Mouse (Mus musculus): ENCODE results near the gene Cdsn. TPM values are rescaled to one million over a fixed set of nuclear protein-coding genes. Genes with fewer than 3 reads are reported as not detected.

The Cdsn gene
- polyA plus RNA-seq, 1 experiment, result 43.5 TPM

DNA sequence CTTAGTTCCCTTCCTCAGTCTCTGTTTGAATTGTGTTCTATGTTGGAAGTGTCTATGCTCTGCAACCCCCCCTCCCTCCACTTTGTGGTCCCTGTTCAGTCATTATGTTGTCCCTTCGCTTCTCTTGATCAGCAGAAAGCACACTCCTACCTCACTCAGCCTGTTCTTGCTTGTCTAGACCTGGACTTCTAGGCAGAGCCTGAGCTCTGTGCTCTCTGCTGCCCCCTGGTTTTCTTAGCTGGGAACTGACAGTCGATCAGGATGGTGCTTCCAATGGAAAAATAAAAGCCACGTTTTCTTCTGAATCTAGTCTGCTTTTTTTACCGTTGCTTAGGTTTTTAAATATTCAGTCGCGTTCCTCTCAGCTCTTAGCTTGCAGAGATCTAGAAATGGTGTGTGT is 17.6 kb upstream of the Cdsn start:
- no peak for DNase-seq (ENCODE audit: low read depth)

- DNase-seq (ENCODE audit: low read depth), result no peak
Measured at GRCm38 (mm10) chr17:35537421-35537820, 14.5 kb upstream of the Cdsn start.

DNA sequence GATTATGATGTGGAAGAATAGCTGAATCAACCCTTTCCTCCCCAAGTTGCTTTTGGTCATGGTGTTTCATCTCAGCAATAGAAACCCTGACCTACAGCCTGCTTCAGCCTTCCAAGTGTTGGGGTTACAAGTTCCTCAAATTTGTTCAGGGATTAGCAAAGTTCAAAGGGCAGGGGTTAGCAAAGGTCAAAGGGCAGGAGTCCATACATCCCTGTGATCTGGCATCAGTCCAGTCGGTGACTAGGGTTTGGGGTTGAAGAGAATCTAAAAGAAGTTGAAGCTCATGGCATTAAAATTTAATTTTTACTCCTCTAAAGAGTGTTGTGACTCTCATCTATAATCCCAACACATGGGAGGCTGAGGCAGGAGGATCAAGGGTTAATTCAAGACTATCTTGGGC is 13.5 kb upstream of the Cdsn start:
- no peak for DNase-seq (ENCODE audit: low read depth)

DNA sequence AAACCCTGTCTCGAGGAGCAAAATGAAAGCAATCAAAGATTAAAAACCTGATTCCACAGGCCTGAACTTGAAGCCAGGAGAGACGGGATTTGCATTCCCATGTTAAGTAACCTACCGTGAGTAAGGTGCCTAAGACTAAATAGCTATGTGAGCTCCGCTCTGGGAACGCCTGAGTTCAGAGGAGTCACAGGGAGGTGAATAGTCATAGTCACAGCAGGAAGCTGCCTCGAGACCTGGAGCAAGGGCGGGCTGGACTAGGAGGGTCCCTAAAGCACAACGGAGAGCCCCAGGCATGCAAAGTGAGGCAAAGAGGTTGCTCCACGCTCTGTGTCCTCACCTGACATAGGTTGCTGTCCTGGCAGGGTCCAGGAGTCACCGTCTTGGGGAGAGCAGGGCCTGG is 12.4 kb upstream of the Cdsn start:
- no peak for DNase-seq (ENCODE audit: low read depth)

DNA sequence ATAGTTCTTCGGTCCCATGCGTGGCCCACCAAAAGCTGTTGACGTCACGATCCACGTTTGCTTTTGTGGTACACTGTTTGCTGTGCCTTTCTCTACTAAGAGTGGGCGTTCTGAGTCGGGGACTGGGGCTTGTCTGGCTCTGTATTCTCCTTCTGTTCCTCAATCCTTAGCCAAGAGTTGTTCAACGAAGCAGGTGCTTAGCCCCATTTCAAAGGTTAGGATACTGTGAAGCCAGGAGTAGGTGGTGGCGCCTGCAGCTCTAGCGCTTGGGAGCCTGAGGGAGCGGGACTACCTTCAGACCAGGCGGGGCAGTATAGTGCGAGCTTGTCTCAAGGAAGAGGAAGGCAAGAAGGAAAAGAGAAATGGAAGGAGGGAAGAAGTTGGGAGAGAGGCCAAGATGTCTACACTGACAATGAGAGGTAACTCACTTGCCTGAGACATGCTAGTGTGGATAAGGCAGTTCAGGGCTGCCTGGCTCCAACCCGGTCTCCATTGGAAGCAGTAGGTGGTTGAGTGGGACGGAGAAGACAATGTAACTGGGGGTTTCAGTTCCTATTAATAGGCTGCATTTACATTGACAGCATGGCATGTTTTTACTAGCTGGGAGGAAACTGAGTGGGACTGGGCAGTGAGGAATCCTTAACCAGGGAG is 9.0 kb upstream of the Cdsn start:
- DNase-seq (ENCODE audit: low read depth), result no peak

DNA sequence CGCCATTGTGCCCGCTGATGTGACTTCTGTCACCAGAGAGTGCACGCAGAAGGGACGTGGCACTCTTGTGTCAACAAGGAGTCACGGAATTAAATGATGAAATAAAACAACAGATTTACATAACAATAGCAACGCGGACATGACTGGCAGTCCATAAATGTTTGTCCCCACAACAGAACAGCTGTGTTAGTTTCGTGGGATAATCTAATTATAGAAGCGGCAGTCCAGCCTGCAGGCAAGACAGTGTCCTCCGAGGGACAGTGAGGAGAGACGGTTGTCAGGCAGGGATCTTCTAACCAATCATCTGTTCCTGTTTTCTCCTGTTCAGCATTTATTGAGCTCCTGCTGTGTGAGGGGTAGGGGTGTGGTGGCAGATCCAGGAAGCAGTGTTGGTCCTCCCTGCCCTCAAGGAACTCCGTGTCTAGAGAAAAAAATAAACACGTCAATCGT is 8.5 kb upstream of the Cdsn start:
- no peak for DNase-seq (ENCODE audit: low read depth)

- DNase-seq (ENCODE audit: low read depth), result no peak
Measured at GRCm38 (mm10) chr17:35544001-35544400, 7.9 kb upstream of the Cdsn start.

DNA sequence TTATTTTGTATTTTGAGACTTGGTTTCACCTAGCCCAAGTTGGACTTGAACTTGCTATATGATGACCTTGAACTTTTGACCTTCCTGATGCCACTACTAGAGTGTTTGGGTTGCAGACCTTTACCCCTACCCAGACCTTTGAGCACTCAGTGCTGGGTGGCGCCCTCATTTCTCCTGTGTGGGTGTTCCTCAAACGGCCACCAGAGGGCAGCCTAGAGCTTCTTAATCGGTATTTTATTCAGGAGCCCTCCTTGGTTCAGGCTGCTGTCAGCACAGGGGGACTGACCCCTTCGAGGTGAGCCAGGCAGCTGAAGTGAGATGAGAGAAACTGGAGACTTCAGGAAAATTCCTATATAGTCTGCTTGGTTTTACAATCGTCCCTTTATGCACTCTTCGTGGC is 7.2 kb upstream of the Cdsn start:
- no peak for DNase-seq (ENCODE audit: low read depth)

DNA sequence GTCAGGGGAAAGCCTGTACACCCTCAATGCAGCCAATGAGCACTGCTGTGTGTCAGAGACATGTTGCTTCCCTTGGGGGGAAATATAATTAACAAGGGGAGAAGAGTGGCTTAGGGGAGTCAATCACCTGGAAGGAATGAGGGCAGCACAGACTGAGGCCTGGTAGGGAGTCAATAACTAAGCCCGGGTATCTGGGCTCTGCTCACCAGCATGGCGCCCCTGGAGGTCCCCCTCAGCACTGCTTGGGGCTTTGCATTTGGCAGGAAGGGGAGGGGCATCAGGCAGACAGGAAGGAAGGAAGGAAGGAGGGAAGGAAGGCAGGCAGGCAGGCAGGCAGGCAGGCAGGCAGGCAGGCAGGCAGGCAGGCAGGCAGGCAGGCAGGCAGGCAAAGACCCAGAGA is 4.5 kb upstream of the Cdsn start:
- DNase-seq (ENCODE audit: low read depth), result no peak

DNA sequence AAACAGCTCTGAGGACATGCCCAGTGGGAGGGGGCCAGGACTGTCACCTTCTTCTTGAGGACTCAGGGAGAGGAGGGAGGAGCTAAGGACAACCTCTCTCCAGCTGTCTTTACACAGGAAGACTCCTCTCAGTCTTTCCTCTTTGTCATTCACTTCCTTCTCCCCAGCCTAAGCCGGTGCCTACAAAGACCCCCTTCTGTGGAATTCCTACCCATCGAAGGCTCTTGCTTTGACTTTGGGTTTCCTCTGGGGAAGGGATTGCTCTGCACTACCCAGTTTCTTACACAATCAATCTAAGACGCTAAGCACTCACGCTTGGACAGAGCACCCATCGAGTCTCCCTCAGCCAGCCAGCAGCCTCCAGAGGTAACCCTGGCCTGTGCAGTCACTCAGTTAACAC is 3.3 kb upstream of the Cdsn start:
- DNase-seq (ENCODE audit: low read depth), result no peak

- no peak for DNase-seq (ENCODE audit: low read depth)
Measured at GRCm38 (mm10) chr17:35549437-35550142, 2.3 kb upstream of the Cdsn start.

DNA sequence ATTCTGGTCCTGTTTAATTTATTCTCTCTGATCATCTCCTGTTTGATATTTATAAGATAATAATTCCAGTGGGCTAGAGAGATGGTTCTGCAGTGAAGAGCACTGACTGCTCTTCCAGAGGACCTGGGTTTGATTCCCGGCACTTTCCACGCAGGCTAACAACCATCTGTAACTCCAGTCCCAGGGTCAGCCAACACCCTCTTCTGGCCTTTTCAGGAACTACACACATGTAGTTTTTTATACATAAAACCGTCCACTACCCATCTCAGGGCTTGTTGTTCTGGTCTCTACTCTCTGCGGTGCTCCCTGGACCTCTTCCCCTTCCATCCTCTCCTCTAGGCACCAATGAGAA is 1.8 kb upstream of the Cdsn start:
- DNase-seq (ENCODE audit: low read depth), result no peak

GRCm38 (mm10) chr17:35550871-35551270 is 1.1 kb upstream of the Cdsn start:
- DNase-seq (ENCODE audit: low read depth), result no peak

- DNase-seq (ENCODE audit: low read depth), result no peak
Measured at GRCm38 (mm10) chr17:35554321-35554720, 2.4 kb downstream of the Cdsn start.

GRCm38 (mm10) chr17:35554761-35555397 is 3.0 kb downstream of the Cdsn start:
- no peak for DNase-seq (ENCODE audit: low read depth)

DNA sequence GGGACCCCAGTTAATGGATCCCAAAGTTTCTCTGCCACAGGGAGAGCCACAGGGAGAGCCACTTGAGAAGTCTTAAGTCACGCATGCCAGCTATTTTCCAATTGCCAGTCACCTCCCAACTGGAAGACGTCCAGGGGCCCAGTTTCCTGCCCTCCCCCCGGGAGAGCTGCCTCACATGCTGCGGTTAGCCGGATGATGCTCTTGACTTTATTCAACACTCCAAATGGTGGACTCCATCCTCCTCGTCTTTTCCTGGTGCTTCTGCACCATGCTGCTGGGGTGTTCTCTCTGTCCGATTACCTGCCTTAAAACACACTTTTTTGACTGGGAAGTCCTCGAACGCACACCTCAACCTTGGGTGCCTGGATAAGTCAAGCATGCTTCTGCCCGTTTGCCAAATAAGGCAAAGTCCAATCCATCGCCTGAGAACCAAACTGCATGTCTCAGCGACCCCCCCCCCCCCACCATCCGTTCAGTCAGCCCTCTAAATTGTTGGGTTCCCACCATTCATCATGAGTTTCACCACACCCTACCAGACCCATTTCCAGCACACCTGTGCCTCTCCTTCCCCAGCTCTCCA is 4.3 kb downstream of the Cdsn start:
- DNase-seq (ENCODE audit: low read depth), result no peak

DNA sequence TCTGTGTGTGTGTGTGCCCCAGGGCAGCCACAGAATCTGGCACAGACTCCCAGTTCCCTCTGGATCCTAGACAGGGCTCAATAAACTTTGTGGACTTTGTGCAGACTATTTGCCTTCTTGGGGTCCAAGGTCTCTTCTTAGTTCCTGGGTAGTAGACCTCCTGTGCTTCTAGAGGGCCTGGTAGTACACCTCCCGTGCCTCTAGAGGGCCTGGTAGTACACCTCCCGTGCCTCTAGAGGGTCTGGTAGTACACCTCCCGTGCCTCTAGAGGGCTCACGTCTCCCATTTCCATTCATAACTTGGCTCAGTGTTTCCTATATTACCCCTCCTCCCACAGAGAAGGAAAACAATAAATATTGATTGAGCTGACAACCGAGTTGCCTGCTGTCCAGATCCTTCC is 4.9 kb downstream of the Cdsn start:
- no peak for DNase-seq (ENCODE audit: low read depth)

DNA sequence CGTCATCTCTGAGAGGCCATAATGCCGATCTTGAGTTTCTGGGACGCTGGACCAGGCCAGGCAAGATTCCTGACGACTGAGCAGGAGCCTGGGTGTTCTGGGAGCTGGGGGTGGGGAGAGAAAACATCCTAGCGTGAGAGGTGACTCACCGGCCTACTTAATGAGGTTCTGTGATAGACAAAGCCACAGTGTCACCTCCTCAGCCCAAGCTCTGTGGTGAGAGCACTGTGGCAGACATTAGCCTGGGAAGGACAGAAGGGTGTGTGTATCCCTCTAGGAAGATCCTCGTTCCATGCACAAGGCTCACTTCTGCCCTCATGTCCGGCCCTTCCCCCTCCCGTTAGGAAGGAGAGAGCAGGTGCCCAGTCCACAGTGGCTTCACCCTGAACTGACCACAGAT is 5.4 kb downstream of the Cdsn start:
- no peak for DNase-seq (ENCODE audit: low read depth)

GRCm38 (mm10) chr17:35558216-35558615 is 6.3 kb downstream of the Cdsn start:
- no peak for DNase-seq (ENCODE audit: low read depth)

GRCm38 (mm10) chr17:35567150-35567549 is 15.2 kb downstream of the Cdsn start, which contains the start of gene 2300002M23Rik:
2300002M23Rik (plus strand) TSS chr17:35567450.
- DNase-seq (ENCODE audit: low read depth), result no peak

DNA sequence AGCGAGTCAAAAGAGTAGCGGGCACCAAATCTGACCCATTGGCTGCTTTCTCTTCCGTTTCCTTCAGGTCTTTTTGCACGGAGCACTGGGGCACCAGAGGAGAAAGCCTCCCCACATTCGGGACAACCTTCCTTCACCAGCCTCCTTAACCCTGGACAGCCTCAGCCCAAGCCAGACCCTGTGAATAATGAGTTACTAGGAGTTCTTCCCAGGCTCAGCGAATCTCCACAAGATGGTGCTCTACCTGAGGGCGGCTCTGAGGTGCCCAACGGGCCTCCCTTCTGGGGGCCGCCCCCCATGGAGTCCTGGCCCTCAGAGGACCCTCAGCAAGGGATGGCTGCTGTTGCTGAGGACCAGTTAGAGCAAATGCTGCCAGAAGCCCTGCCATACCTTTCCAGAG is 15.8 kb downstream of the Cdsn start:
- no peak for DNase-seq (ENCODE audit: low read depth)

GRCm38 (mm10) chr17:35569091-35569944 is 17.4 kb downstream of the Cdsn start:
- DNase-seq (ENCODE audit: low read depth), result no peak
